Mouse (Mus musculus): Measurements from ENCODE around the gene 4430402I18Rik. TPM values are rescaled to one million over a fixed set of nuclear protein-coding genes. Genes with fewer than 3 reads are reported as not detected.

4430402I18Rik gene
- polyA plus RNA-seq, 1 experiment from 2014 or later: 11.2 TPM

GRCm38 (mm10) chr19:28916492-28916891 lies 51.1 kb downstream of the 4430402I18Rik start:
- no peak overlapping the region for H3K4me2 ChIP-seq (ENCODE audit: low read depth, low read length)
- 56% methylated on average over 4 of the region's 4 CpGs for WGBS

DNA sequence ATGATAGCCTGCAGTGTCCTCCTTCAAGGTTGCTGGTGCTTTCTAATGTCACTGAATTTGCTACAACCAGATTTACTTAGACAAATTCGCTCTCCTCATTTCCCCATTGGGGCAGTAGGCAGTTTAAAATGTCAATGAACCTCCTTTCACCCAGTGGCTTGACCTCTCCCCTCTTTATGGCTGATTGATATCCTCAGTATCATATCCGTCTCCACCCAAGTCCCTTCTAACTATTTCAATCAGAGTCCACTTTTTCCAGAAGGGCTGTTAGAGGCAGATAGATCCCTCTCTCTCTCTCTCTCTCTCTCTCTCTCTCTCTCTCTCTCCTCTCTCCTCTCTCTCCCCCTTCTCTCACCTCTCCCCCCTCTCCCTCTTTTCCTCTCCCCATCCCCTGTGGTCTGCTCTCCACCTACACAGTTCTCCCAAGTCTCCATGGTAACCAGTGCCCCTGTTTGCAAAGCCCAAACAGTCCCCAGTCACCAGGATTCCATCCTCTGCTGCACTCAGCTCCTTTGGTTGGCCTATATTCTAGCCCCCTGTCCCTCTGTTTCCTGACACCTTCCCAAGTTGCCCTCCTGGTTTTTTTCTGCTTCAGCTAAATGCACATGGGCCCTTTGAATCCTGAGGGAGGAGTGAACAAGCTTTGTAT lies 51.9 kb downstream of the 4430402I18Rik start:
- Histone ChIP-seq H3K36me3 (ENCODE audit: control insufficient read depth, insufficient read depth) (no peaks in the 10 kb centered on the region), H3K9ac (ENCODE audit: low read length) (no peak overlapping the region), H3K4me2 (ENCODE audit: low read depth, low read length) (no peak overlapping the region), H3K4me1 (ENCODE audit: control insufficient read depth, insufficient read depth, low read length) (no peaks in the 10 kb centered on the region; the same call in 1 of the 2 replicates), H3K4me3 (ENCODE audit: low read length) (no peak overlapping the region), H3K27me3 (ENCODE audit: control insufficient read depth, insufficient read depth, low read length) (no peaks in the 10 kb centered on the region), H3K9me3 (replicated peaks; ENCODE audit: control insufficient read depth, low read length) (no peaks in the 10 kb centered on the region), H3K27ac (ENCODE audit: low read length) (no peak overlapping the region)
- no peak for ATAC-seq (replicated peaks; ENCODE audit: extremely low read depth, insufficient read depth, low FRiP score)
- 79% methylated on average over 2 of the region's 2 CpGs for WGBS

More at GRCm38 (mm10) chr19:28916492-28916891, 51.1 kb downstream of the 4430402I18Rik start:
- Histone ChIP-seq H3K4me3 (ENCODE audit: low read length) (no peak overlapping the region), H3K9me3 (replicated peaks; ENCODE audit: control insufficient read depth, low read length) (no peaks in the 10 kb centered on the region), H3K36me3 (ENCODE audit: control insufficient read depth, insufficient read depth) (no peaks in the 10 kb centered on the region), H3K27ac (ENCODE audit: low read length) (no peak overlapping the region), H3K27me3 (ENCODE audit: control insufficient read depth, insufficient read depth, low read length) (no peaks in the 10 kb centered on the region), H3K4me1 (ENCODE audit: control insufficient read depth, insufficient read depth, low read length) (no peaks in the 10 kb centered on the region; the same call in 1 of the 2 replicates), H3K9ac (ENCODE audit: low read length) (no peak overlapping the region)
- ATAC-seq (replicated peaks; ENCODE audit: extremely low read depth, insufficient read depth, low FRiP score): no peak

GRCm38 (mm10) chr19:28914598-28914997 lies 53.0 kb downstream of the 4430402I18Rik start:
- no peaks in the 10 kb centered on the region; the same call in 1 of the 2 replicates for H3K4me1 ChIP-seq (ENCODE audit: control insufficient read depth, insufficient read depth, low read length)
- 58% methylated on average over 6 of the region's 6 CpGs for WGBS

DNA sequence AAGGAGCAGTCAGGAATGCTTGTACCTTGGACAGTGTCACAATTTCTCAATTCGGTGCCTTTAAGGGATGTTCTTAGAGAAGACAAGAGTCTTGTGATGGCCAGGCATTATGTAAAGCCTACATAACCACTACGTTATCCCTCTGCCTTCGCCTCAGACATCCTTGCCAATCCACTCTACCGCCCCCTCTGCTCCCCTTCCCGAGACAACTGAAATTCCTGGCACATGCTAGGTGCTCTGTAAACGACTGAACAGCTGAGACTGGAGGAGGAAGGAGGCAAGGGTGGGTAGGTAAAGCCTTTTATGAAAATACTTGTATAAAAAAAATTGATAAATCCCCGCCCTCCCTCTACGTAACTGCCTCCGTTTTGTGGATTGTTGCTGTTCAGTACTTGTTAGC lies 58.9 kb downstream of the 4430402I18Rik start:
- H3K27me3 ChIP-seq (ENCODE audit: control insufficient read depth, insufficient read depth, low read length): no peaks in the 10 kb centered on the region
- H3K4me2 ChIP-seq (ENCODE audit: low read depth, low read length): no peak overlapping the region
- H3K27ac ChIP-seq (ENCODE audit: low read length): no peak overlapping the region
- no peaks in the 10 kb centered on the region for H3K36me3 ChIP-seq (ENCODE audit: control insufficient read depth, insufficient read depth)
- 69% methylated on average over 9 of the region's 9 CpGs for WGBS
- H3K4me1 ChIP-seq (ENCODE audit: control insufficient read depth, insufficient read depth, low read length): 0 out of 2 replicates have a peak, but pooled peaks cover 2% of the 10 kb centered on the region
- no peak overlapping the region for H3K4me3 ChIP-seq (ENCODE audit: low read length)
- ATAC-seq (replicated peaks; ENCODE audit: extremely low read depth, insufficient read depth, low FRiP score): no peak
- H3K9ac ChIP-seq (ENCODE audit: low read length): no peak overlapping the region
- no peaks in the 10 kb centered on the region for H3K9me3 ChIP-seq (replicated peaks; ENCODE audit: control insufficient read depth, low read length)

More at GRCm38 (mm10) chr19:28914598-28914997, 53.0 kb downstream of the 4430402I18Rik start:
- Histone ChIP-seq H3K36me3 (ENCODE audit: control insufficient read depth, insufficient read depth) (no peaks in the 10 kb centered on the region), H3K9ac (ENCODE audit: low read length) (no peak overlapping the region), H3K27ac (ENCODE audit: low read length) (no peak overlapping the region), H3K4me3 (ENCODE audit: low read length) (no peak overlapping the region), H3K4me2 (ENCODE audit: low read depth, low read length) (no peak overlapping the region), H3K9me3 (replicated peaks; ENCODE audit: control insufficient read depth, low read length) (no peaks in the 10 kb centered on the region), H3K27me3 (ENCODE audit: control insufficient read depth, insufficient read depth, low read length) (no peaks in the 10 kb centered on the region)
- ATAC-seq (replicated peaks; ENCODE audit: extremely low read depth, insufficient read depth, low FRiP score): no peak

- H3K9me3 ChIP-seq (replicated peaks; ENCODE audit: control insufficient read depth, low read length): no peaks in the 10 kb centered on the region
- no peak overlapping the region for H3K27ac ChIP-seq (ENCODE audit: low read length)
- ATAC-seq (replicated peaks; ENCODE audit: extremely low read depth, insufficient read depth, low FRiP score): no peak
- H3K4me2 ChIP-seq (ENCODE audit: low read depth, low read length): no peak overlapping the region
- H3K27me3 ChIP-seq (ENCODE audit: control insufficient read depth, insufficient read depth, low read length): no peaks in the 10 kb centered on the region
- no peak overlapping the region for H3K4me3 ChIP-seq (ENCODE audit: low read length)
- H3K9ac ChIP-seq (ENCODE audit: low read length): no peak overlapping the region
- WGBS: 75% methylated on average over 4 of the region's 4 CpGs
- no peaks in the 10 kb centered on the region for H3K36me3 ChIP-seq (ENCODE audit: control insufficient read depth, insufficient read depth)
- H3K4me1 ChIP-seq (ENCODE audit: control insufficient read depth, insufficient read depth, low read length): 0 out of 2 replicates have a peak, but pooled peaks cover 2% of the 10 kb centered on the region
Observed at GRCm38 (mm10) chr19:28908186-28908585, 59.4 kb downstream of the 4430402I18Rik start.

- Histone ChIP-seq H3K9me3 (replicated peaks; ENCODE audit: control insufficient read depth, low read length) (no peaks in the 10 kb centered on the region), H3K36me3 (ENCODE audit: control insufficient read depth, insufficient read depth) (no peaks in the 10 kb centered on the region), H3K4me2 (ENCODE audit: low read depth, low read length) (no peak overlapping the region), H3K4me3 (ENCODE audit: low read length) (no peak overlapping the region), H3K27me3 (ENCODE audit: control insufficient read depth, insufficient read depth, low read length) (no peaks in the 10 kb centered on the region), H3K9ac (ENCODE audit: low read length) (no peak overlapping the region), H3K27ac (ENCODE audit: low read length) (no peak overlapping the region), H3K4me1 (ENCODE audit: control insufficient read depth, insufficient read depth, low read length) (0 out of 2 replicates have a peak, but pooled peaks cover 2% of the 10 kb centered on the region)
- WGBS: 72% methylated on average over 8 of the region's 8 CpGs
- ATAC-seq (replicated peaks; ENCODE audit: extremely low read depth, insufficient read depth, low FRiP score): no peak
Observed at GRCm38 (mm10) chr19:28903536-28904119, 64.0 kb downstream of the 4430402I18Rik start.

DNA sequence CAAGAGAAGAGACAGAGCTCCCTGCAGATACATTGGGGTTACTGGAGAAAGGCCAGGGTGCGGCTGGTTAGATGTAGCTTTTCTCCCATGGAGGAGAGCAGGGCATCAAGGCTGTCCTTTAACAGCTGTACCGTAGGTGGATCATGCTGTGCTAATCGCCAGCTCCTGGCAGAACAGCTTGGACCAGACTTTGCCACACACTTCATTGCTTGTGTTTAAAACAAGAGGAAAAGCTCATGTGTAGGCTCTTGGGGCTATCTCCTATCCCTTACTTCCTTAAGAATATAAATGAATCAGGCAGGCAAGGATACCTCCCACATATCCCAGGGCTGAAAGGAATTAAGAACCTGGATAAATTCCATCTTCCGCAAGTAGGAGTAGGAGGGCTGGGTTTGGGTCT lies 64.8 kb downstream of the 4430402I18Rik start:
- Histone ChIP-seq H3K4me2 (ENCODE audit: low read depth, low read length) (no peak overlapping the region), H3K4me3 (ENCODE audit: low read length) (no peak overlapping the region), H3K4me1 (ENCODE audit: control insufficient read depth, insufficient read depth, low read length) (0 out of 2 replicates have a peak, but pooled peaks cover 2% of the 10 kb centered on the region), H3K36me3 (ENCODE audit: control insufficient read depth, insufficient read depth) (no peaks in the 10 kb centered on the region), H3K27ac (ENCODE audit: low read length) (no peak overlapping the region), H3K9ac (ENCODE audit: low read length) (no peak overlapping the region), H3K9me3 (replicated peaks; ENCODE audit: control insufficient read depth, low read length) (no peaks in the 10 kb centered on the region), H3K27me3 (ENCODE audit: control insufficient read depth, insufficient read depth, low read length) (no peaks in the 10 kb centered on the region)
- ATAC-seq (replicated peaks; ENCODE audit: extremely low read depth, insufficient read depth, low FRiP score): no peak; the same call in 1 of the 2 replicates
- WGBS: 74% methylated on average over 4 of the region's 4 CpGs

GRCm38 (mm10) chr19:28902111-28902510 lies 65.5 kb downstream of the 4430402I18Rik start:
- Histone ChIP-seq H3K27me3 (ENCODE audit: control insufficient read depth, insufficient read depth, low read length) (no peaks in the 10 kb centered on the region), H3K27ac (ENCODE audit: low read length) (no peak overlapping the region), H3K36me3 (ENCODE audit: control insufficient read depth, insufficient read depth) (no peaks in the 10 kb centered on the region), H3K4me2 (ENCODE audit: low read depth, low read length) (no peak overlapping the region), H3K9ac (ENCODE audit: low read length) (no peak overlapping the region), H3K4me1 (ENCODE audit: control insufficient read depth, insufficient read depth, low read length) (0 out of 2 replicates have a peak, but pooled peaks cover 2% of the 10 kb centered on the region), H3K4me3 (ENCODE audit: low read length) (no peak overlapping the region), H3K9me3 (replicated peaks; ENCODE audit: control insufficient read depth, low read length) (no peaks in the 10 kb centered on the region)
- ATAC-seq (replicated peaks; ENCODE audit: extremely low read depth, insufficient read depth, low FRiP score): no peak
- 63% methylated on average over 2 of the region's 2 CpGs for WGBS

DNA sequence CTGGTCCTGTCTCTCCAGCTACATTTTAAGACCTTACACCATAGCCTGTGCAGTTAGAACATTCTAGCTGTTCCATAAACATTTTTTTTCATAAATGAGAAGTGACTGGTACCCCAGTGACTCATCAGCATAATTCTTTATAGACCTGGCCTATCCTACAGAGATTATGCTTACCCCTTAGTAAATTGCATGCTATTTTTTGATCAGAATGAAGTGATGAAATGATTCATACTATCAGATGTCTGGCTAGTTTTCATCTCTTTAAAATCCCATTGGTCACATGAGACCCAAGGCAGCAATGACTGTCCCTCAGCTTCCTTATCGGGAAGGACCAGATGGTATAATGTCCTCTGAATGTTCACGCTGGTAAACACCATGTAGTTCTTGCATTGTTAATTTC lies 66.8 kb downstream of the 4430402I18Rik start:
- no peak overlapping the region for H3K9ac ChIP-seq (ENCODE audit: low read length)
- H3K36me3 ChIP-seq (ENCODE audit: control insufficient read depth, insufficient read depth): no peaks in the 10 kb centered on the region
- 0 out of 2 replicates have a peak, but pooled peaks cover 2% of the 10 kb centered on the region for H3K4me1 ChIP-seq (ENCODE audit: control insufficient read depth, insufficient read depth, low read length)
- no peaks in the 10 kb centered on the region for H3K9me3 ChIP-seq (replicated peaks; ENCODE audit: control insufficient read depth, low read length)
- H3K4me2 ChIP-seq (ENCODE audit: low read depth, low read length): no peak overlapping the region
- no peak overlapping the region for H3K4me3 ChIP-seq (ENCODE audit: low read length)
- WGBS: 80% methylated on average over 2 of the region's 2 CpGs
- no peak overlapping the region for H3K27ac ChIP-seq (ENCODE audit: low read length)
- no peaks in the 10 kb centered on the region for H3K27me3 ChIP-seq (ENCODE audit: control insufficient read depth, insufficient read depth, low read length)
- ATAC-seq (replicated peaks; ENCODE audit: extremely low read depth, insufficient read depth, low FRiP score): no peak
